Mouse (Mus musculus): ENCODE measurements at regions not wholly inside any gene's neighbourhood (a gene's known extent, or its start where the extent isn't known, plus 50 kb on each side); places are given as distances from the start of the nearest gene placed in this dataset.
A peak's percentile ranks its signal among the peaks of the same experiment; 100 is the strongest.
"Not testable (repeated sequence)": the region's sequence is repeated elsewhere in the genome, so short reads cannot be mapped to it uniquely, and the experiment has no call there.

GRCm38 (mm10) chr4:10670846-10671428 is 203.4 kb upstream of the 2610301B20Rik start:
- no peak for ATAC-seq (replicated peaks; ENCODE audit: poor library complexity)

DNA sequence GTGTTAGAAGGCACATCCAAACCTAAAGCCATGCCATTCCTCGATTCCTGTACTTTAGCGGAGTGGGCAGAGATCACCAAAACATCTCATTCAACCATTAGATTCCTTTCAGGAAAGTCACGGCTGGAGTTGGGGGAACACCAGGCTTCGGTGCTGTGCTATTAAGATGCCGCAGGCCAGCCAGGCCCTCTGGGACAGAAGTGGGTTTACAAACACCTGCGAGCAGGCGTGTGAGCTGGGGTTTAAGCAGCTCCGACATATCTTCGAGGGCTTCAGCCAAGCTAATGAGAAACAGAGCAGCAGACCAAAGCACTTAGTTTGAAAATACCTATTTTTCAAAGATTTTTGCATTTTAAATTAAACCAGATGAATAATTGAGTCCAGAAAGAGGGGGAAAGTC is 183.2 kb upstream of the 2610301B20Rik start:
- ATAC-seq (replicated peaks; ENCODE audit: poor library complexity): no peak

GRCm38 (mm10) chr4:10692860-10693259 is 181.4 kb upstream of the 2610301B20Rik start:
- no peak for ATAC-seq (replicated peaks; ENCODE audit: poor library complexity)

- no peak for ATAC-seq (replicated peaks; ENCODE audit: poor library complexity)
These were observed 180.7 kb upstream of the 2610301B20Rik start for GRCm38 (mm10) chr4:10693446-10694105.

- ATAC-seq (replicated peaks; ENCODE audit: poor library complexity): not testable (repeated sequence)
These were observed 180.1 kb upstream of the 2610301B20Rik start for GRCm38 (mm10) chr4:10694106-10694748.

DNA sequence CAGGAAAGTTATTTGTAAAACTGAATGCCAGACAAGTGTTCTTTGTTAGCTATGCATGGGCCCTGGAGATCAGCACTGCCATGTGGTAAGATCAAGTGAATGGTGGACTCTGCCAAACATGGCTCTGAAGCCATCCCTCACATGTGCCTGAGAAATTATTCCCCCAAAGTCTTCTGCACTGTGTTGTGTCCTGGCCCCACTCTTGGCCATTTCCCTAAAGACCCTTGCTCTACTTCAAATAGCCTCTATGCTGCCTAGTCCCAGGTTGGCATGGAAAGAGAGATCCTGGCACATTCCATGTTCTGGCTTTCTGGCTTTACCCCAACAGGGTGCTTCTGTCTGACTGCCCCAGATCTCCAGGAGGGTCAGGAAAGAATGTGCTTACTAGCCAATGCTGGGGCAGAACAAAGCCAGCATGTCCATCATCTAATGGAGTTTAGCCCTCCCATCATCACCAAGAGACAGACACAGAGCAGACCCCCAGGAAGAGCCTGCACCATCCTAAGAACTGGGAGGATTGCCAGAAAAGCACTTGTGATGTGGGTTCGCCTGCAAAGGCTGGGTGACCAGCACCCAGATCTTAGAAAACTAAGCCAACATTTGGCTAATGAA is 177.0 kb upstream of the 2610301B20Rik start:
- no peak for ATAC-seq (replicated peaks; ENCODE audit: poor library complexity)

DNA sequence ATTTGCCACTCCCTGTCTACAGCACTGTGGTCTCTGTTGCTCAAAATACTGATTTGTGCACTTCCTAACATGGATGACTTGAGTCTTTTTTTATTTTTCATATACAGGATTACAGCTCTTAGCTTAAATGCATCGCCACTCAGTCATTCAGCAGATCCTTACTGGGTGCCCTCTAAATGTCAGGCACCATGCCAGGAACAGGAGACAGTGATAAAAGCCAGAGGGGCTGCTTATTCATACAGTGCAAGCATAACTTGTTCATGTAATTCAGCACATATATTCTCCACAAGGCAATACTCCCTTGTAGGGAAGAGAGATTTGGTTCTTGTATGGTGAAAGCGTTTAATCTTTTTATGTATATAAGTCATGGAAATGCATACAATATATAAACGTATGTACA is 175.7 kb upstream of the 2610301B20Rik start:
- ATAC-seq (replicated peaks; ENCODE audit: poor library complexity): no peak

DNA sequence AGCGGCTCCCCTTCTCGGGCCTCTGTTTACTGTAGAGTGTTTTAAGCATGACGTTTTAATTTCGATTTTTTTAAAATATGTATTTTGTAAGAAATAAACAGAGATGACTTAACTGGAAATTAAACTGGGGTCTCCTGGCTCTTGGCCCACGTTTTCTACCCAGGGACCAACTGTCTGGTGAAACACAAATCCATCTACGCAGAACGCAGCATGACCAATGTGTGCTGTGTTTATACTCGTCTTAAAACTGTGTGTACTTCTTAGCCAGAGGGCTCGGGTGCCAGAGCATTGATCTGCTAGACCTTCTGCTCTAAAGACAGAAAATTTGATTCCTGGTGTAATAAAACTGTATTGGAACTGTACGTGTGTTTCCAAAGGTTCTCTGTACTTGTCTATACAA is 172.8 kb upstream of the 2610301B20Rik start:
- ATAC-seq (replicated peaks; ENCODE audit: poor library complexity): no peak

GRCm38 (mm10) chr4:10703212-10703611 is 171.1 kb upstream of the 2610301B20Rik start:
- peak; percentile 57 for ATAC-seq (replicated peaks; ENCODE audit: poor library complexity)

DNA sequence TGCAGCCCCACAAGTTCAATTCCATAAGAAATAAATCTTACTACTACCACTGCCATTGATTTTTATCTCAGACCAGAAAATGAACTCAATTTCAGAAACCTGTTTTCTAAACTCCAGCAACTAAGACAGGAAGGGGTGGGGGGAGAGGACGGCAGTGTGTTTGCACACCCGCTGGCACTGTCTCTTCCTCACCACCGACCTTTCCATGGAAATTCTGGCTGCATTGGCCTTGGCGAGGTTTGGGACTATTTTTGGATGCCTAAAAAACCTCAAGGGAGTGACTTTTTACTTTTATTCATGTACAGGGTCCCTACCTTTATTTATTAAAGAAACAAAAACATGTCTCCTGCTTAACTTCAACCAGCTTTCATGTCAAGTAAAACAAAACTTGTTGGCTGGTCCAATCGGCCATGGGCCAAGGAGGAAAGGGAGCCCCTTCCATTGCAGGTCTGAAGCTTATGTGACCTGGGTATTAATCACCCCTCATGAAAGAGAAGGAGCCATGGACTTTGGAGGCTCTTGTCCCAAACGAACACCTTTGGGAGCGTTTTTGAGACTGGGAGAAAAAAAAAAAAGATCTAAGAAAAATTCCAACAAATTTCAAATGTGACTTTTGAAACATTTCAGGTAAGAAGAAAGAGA is 167.2 kb upstream of the 2610301B20Rik start:
- ATAC-seq (replicated peaks; ENCODE audit: poor library complexity): no peak

DNA sequence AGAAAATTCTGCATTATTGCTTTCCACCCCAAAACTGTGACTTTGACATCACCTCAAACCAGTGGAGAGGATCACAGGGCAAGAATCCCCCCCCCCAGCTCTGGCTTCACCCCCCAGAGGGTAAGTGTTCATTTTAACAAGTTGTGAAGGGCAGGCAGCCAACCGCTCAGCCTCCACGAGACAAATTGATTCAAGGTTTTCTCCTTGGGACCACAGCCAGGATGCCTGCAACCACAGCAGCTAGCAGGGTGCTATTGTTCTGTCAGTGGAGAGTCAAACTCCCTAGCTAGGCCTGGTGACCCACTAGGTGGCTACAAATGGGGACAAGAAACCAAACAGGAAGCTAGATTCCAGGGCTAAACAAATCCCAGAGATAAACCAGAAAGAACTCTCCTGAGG is 166.6 kb upstream of the 2610301B20Rik start:
- no peak for ATAC-seq (replicated peaks; ENCODE audit: poor library complexity)

DNA sequence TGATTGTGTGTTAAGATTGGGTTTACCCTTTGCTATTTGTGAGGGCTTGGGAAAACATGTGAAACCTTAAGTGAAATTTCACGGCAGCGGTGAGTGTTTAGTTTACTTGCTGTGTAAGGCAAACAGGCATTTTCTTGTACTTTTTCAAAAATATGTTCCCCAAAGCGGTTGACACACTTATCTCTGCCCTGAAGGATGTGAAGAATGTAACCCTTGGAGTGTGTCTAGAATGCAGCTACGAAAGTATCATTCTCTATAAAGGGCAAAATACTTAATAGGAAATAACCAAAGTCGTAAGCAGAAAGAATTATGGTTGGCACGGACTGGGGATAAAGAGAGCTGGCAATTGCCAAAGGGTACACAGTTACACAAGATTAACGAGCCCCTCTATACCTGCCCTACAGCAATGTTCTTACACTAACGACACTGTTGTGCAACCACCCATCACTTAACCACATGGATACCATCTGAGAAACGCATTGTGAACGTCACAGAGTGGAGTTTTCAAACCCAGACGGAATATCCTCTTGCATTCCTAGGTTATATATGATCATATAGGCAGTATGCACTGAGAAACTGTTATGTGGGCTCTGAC is 162.3 kb upstream of the 2610301B20Rik start:
- ATAC-seq (replicated peaks; ENCODE audit: poor library complexity): no peak

- ATAC-seq (replicated peaks; ENCODE audit: poor library complexity): no peak
These were observed 151.0 kb upstream of the 2610301B20Rik start for GRCm38 (mm10) chr4:10723341-10723740.

DNA sequence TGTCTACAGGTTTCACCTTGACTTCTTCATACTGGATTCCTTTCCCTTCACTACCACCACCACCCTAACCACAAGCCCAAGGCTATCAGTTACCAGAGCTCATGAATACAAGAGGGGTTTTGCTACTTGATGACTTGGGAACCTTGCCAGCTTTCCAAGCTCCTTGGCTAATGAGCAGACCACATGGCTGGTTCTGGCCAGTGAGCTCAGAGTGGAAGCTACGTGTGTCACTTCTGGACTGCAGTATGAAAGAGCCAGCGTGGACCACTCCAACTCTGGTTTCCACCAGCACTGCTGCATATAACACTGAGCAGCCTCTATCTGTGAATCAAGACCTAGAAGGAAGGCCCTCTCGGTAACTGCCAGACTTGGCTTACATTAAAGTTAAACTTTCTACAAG is 146.4 kb upstream of the 2610301B20Rik start:
- ATAC-seq (replicated peaks; ENCODE audit: poor library complexity): no peak

GRCm38 (mm10) chr4:10745207-10745606 is 129.1 kb upstream of the 2610301B20Rik start:
- ATAC-seq (replicated peaks; ENCODE audit: poor library complexity): peak; percentile 64

GRCm38 (mm10) chr4:10748816-10749215 is 125.5 kb upstream of the 2610301B20Rik start:
- no peak for ATAC-seq (replicated peaks; ENCODE audit: poor library complexity)

DNA sequence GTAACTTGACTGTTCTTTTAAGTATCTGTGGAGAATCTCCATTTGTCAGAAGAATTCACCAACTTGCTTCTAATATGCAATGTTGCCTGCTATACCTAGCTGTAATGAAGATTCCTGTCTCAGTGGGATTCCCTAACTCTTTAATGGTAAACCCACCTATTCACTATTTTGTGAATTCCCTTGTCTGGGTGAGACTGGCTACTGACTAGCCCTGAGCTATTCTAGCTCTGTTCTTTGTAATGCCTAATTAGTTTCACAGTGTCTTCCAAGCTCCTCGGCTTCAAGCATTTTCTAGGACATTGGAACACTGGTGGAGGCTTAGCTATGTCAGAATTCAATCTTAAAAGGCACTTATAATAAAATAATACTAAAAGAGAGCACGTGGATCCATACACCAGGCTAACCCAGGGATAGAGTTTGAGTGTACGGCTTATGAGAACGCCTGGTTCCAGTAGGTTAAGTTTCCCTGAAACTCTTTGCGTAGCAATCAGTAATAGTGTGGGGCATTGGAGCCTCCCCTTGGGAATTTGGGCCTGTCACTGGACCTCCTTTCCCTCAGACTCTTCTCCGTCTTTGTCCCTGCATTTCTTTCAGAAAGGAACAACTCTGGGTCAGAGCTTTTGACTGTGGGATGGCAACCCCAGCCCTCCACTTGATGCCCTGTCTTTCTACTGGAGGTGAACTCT is 123.8 kb upstream of the 2610301B20Rik start:
- not testable (repeated sequence) for ATAC-seq (replicated peaks; ENCODE audit: poor library complexity)

DNA sequence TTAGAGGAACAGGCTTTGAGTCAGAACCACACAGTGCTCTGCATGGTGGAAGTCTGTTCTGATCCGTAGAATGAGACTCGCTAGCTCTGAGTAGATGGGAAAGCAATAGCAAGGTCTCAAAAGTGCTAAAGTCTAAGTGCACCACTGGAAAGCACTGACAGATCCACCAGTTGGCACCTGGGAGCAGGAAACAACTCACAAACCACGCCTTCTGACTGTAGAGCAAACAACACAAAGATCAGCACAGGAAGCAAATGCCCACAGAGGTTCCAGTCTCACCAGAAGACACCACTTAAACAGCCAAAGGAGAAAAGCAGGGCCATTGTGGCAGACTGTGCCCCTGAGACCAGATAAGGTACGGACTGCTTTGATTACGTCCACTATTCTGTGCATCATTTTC is 121.1 kb upstream of the 2610301B20Rik start:
- no peak for ATAC-seq (replicated peaks; ENCODE audit: poor library complexity)

DNA sequence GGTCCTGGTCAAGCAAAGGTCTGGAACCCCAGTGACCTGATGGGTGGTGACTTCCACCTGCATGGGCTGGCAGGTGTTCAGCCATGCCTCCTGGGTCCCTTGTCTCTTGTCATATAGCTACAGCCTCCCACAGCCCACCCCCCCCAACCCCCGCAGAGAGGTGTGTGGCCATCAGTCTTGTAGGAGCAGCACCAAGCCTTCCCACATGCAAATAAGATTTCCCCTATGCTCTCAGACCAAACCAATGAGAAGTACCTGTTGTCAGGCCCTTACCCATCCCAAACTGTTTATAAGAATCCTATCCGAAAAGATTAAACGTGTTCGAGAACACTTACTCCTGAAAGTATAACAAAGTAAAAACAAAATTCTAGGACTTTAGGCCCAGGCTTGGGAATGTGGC is 114.8 kb upstream of the 2610301B20Rik start:
- ATAC-seq (replicated peaks; ENCODE audit: poor library complexity): no peak

- ATAC-seq (replicated peaks; ENCODE audit: poor library complexity): no peak
These were observed 106.6 kb upstream of the 2610301B20Rik start for GRCm38 (mm10) chr4:10767676-10768075.
